Mouse (Mus musculus) B cell, adult 2 months (primary cell): ENCODE measurements around the gene Tyw3.

Source experiments
- DNase-seq, 2 experiments: peaks; one replicate each; pipeline ENCODE4 v3.0.0; 2022

Gene Tyw3

GRCm38 (mm10) chr3:154562192-154562591 is 34.7 kb downstream of the Tyw3 start:
- DNase-seq, result no peak

- DNase-seq, result no peak
These were observed 45.9 kb downstream of the Tyw3 start for GRCm38 (mm10) chr3:154551035-154551411.

- no peak for DNase-seq
These were observed 46.4 kb downstream of the Tyw3 start for GRCm38 (mm10) chr3:154550326-154551034.

DNA sequence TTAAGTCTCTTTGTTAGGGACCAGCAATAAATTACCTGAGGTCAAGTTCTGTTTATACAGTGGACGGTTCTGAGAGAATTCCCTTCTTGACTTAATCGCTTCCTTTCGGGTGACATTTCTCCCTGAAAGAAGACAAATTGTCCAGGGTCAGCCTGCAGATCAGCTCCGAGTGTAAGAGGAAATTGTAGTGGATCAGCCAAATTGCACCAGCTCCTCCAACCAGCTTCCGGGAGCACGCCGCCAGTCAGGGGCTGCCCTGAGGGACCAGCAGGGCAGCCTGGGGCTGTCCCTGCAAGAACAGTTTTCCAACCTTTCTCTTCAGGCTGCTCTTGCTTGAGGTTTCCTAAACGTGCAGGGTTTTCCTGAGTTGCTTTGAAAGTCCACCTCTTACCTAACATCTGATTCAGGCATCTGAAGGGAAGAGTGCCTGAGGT is 48.0 kb downstream of the Tyw3 start:
- DNase-seq, result no peak

DNA sequence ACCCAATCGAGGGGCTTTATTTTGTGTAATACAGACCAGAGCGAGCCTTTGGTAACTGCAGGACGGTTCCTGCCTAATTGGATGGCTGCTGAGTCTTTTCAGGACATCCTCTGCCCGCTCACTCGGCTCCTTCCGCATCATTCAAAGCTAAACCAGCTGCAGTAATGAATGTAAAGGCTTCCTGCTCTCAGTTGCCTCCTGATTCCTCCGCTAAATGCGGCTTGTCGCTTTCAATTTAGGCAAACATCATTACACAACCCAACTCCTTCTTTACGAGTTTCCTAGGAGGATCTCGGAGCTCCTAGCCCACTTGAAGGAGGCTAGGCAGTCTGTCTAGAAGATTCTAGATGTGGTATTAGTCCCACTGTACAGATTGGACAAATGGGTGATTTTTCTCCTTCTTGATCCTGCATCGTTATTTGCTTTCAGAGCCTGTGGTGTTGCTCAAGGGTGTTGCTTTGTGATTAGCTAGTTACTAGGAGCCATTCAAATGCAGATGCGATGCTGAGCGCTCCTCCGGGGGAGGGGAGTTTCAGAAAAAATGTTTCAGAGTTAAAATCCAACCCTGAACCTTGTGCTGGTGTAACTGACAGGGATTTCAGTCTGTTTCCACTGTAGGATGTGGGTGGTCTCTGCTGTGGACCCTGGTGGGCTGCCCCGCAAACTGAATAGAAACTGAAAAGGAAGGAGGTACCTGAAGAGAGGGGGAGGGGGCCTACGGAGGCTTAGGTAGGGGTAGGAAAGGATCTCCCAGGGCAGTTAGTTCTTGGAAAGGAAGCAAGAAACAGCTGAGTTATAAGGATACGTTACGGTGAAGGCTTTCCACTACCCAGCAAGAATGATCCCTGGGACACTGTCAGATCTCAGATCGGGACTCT is 49.1 kb downstream of the Tyw3 start:
- DNase-seq, result no peak

DNA sequence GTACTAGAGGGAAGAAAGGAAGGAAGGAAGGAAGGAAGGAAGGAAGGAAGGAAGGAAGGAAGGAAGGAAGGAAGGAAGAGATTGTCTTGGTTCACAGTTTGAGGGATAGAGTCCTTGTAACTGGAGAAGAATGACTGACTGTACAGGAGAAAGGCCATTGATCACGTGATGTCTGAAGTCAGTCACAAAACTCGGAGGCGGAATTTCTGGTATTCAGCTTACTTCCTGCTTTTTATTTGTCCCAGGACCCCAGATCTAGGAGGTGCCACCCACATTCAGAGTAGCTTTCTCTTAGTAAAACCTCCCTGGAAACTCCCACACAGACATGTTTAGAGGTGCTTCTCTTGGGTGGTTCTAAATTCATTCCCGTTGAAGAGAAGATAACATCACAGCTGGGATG is 50.7 kb downstream of the Tyw3 start:
- DNase-seq, result no peak

DNA sequence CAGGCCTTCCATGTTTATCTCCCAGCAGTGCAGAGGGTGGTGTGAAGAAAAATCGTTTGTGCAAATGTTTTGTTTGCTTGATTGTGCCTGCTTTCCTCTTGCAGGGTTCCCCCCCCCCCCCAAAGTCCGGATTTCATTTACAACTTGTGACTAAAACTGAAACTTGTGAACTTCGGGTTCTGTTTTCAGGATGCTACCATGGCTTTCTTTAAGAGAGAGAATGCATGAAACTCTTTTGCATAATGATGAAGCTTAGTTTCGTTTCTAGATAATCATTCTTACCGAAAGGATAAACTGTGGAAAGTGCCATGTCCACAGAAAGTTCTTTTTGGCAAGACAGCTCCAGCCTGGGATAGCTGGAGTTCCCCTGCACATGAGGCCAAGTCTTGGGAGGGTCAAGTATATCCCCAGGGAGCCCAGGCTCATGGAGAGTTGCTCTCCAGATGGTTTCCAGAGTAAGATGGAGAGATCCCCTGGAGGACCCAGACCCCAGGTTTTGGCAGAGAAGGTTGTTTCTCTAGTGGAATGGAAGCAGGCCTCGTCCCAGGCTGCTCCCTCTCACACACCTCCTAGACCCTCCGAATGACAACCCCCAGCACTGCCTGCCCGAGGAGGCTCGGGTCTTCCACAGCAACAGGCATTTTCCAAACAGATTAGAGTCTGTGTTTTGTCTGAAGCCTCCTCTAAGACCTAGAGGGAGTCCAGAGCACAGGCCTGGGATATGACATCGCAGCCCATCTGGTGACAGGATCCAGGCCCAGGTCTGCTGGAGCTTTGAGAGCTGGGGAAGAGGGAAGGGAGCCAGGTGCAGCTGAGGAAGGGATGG is 56.6 kb downstream of the Tyw3 start:
- no peak for DNase-seq

GRCm38 (mm10) chr3:154536134-154536533 is 60.8 kb downstream of the Tyw3 start:
- DNase-seq, result no peak

- DNase-seq, result no peak
These were observed 63.7 kb downstream of the Tyw3 start for GRCm38 (mm10) chr3:154533246-154533645.

DNA sequence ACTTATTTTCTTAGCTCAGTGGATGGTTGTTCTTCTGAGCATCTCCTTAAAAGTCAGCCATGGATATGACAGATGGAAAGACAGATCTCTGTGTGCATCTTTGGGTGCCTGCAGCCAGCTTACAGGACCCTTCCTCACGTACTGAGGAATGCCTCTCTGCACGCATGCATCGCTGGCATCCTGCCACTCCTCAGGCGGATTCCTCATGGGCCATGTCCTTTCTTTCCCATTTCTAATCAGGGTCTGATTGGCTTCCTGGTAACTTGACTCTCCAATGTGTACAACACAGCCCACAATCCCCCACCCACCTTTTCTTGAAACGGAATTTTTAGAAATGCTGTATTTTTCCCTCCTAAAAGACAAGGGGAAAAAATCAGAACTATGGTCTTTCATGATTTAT is 67.9 kb downstream of the Tyw3 start:
- no peak for DNase-seq

DNA sequence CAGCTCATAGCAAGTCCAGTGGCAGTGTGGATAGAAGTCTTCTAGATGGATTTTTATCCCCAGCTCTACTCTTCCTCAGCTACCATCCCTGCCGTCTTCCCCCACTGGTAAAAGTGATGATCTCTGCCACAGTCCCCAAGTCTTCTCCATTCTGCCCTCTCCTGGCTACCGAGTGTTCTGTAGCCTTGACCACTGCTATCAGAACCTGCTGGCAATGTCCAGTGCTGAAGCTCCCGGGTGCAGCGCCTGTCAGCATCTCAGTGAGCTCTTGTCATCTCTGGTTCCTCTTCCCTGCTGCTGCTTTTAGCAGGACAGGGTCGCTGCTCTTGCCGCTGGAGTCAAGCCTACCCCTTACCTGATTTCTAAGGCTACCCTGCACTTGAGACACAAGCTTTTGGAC is 70.3 kb downstream of the Tyw3 start:
- DNase-seq, result no peak
